Mouse (Mus musculus): ENCODE results near the gene Tmem47. TPM values are rescaled to one million over a fixed set of nuclear protein-coding genes. Genes with fewer than 3 reads are reported as not detected.

Gene Tmem47
- total and polyA plus RNA-seq, 3 experiments = not detected

GRCm38 (mm10) chrX:81080996-81081395, 10.5 kb downstream of the Tmem47 start:
- no peak overlapping the region for H3K9ac ChIP-seq (ENCODE audit: insufficient read depth, low read depth)
- H3K4me3 ChIP-seq (replicated peaks in 1 of 3; ENCODE audit: low read depth in 2 of 3, low read length in 2 of 3, poor library complexity in 1 of 3) = no peak overlapping the region
- DNase-seq (ENCODE audit: extremely low read depth) = no peak
- H3K36me3 ChIP-seq (replicated peaks in 1 of 2; ENCODE audit: control insufficient read depth in 1 of 2, insufficient read depth in 1 of 2, low read length in 1 of 2) = no peaks in the 10 kb centered on the region
- H3K4me1 ChIP-seq (ENCODE audit: control insufficient read depth in 1 of 2, insufficient read depth in 2 of 2) = no peaks in the 10 kb centered on the region
- in situ Hi-C loops (cut with MboI; ENCODE audit: low pct_ligation_motif_present, low pct_unique_long_range_greater_than_20kb, low sequenced_read_pairs) (no loop called here), dilution Hi-C loops (cut with MboI; ENCODE audit: extremely low pct_ligation_motif_present, extremely low pct_unique_long_range_greater_than_20kb, low sequenced_read_pairs) (no loop called here)
- TF ChIP-seq ELF1 (IDR thresholded peaks at IDR 0.05; ENCODE audit: low read depth, low read length) (no peak), CHD2 (IDR thresholded peaks at IDR 0.05; ENCODE audit: low read length) (no peak), ZKSCAN1 (IDR thresholded peaks at IDR 0.05; ENCODE audit: borderline replicate concordance, low read depth, low read length) (no peak), E2F4 (IDR thresholded peaks at IDR 0.05; ENCODE audit: insufficient replicate concordance, low read depth, low read length) (no peak), MXI1 (IDR thresholded peaks at IDR 0.05; ENCODE audit: low read depth, low read length) (no peak)
- H3K27ac ChIP-seq (ENCODE audit: insufficient read depth, low read depth) = no peak overlapping the region
- no peaks in the 10 kb centered on the region for H3K9me3 ChIP-seq (replicated peaks; ENCODE audit: low read length)
- no peaks in the 10 kb centered on the region for H3K27me3 ChIP-seq (replicated peaks)
- no peaks in the 10 kb centered on the region for H3K79me2 ChIP-seq (replicated peaks; ENCODE audit: control insufficient read depth, extremely low read depth, insufficient read depth, poor library complexity, severe bottlenecking)
- H3K4me2 ChIP-seq (ENCODE audit: insufficient read depth, low read depth, poor library complexity, severe bottlenecking) = no peak overlapping the region

- dilution Hi-C loops (cut with MboI; ENCODE audit: extremely low pct_ligation_motif_present, extremely low pct_unique_long_range_greater_than_20kb, low sequenced_read_pairs) (no loop called here), in situ Hi-C loops (cut with MboI; ENCODE audit: low pct_ligation_motif_present, low pct_unique_long_range_greater_than_20kb, low sequenced_read_pairs) (no loop called here)
- Histone ChIP-seq H3K4me2 (ENCODE audit: insufficient read depth, low read depth, poor library complexity, severe bottlenecking) (no peak overlapping the region), H3K79me2 (replicated peaks; ENCODE audit: control insufficient read depth, extremely low read depth, insufficient read depth, poor library complexity, severe bottlenecking) (no peaks in the 10 kb centered on the region), H3K36me3 (replicated peaks in 1 of 2; ENCODE audit: control insufficient read depth in 1 of 2, insufficient read depth in 1 of 2, low read length in 1 of 2) (no peaks in the 10 kb centered on the region), H3K9me3 (replicated peaks; ENCODE audit: low read length) (no peaks in the 10 kb centered on the region), H3K27ac (ENCODE audit: insufficient read depth, low read depth) (no peak overlapping the region), H3K27me3 (replicated peaks) (no peaks in the 10 kb centered on the region), H3K4me1 (ENCODE audit: control insufficient read depth in 1 of 2, insufficient read depth in 2 of 2) (no peaks in the 10 kb centered on the region), H3K4me3 (replicated peaks in 1 of 3; ENCODE audit: low read depth in 2 of 3, low read length in 2 of 3, poor library complexity in 1 of 3) (no peak overlapping the region), H3K9ac (ENCODE audit: insufficient read depth, low read depth) (no peak overlapping the region)
- DNase-seq (ENCODE audit: extremely low read depth) = no peak
- TF ChIP-seq JUN (IDR thresholded peaks at IDR 0.05; ENCODE audit: insufficient read depth, low read depth, low read length) (no peak), MAX (IDR thresholded peaks at IDR 0.05; ENCODE audit: low read length) (no peak), MAFK (IDR thresholded peaks at IDR 0.05; ENCODE audit: insufficient replicate concordance, low read length) (no peak), POLR2AphosphoS2 (IDR thresholded peaks at IDR 0.05; ENCODE audit: low read depth, low read length) (no peak), NELFE (IDR thresholded peaks at IDR 0.05; ENCODE audit: low read depth, low read length) (no peak), HCFC1 (IDR thresholded peaks at IDR 0.05; ENCODE audit: low read depth, low read length) (no peak), PAX5 (IDR thresholded peaks at IDR 0.05; ENCODE audit: low read length) (no peak), MEF2A (IDR thresholded peaks at IDR 0.05; ENCODE audit: borderline replicate concordance, low read depth, low read length) (no peak), CTCF (conservative IDR thresholded peaks at IDR 0.05 in 1 of 2, IDR thresholded peaks at IDR 0.05 in 1 of 2; ENCODE audit: low read depth in 2 of 2, low read length in 2 of 2) (no peak), ZC3H11A (IDR thresholded peaks at IDR 0.05; ENCODE audit: low read depth, low read length) (no peak), UBTF (IDR thresholded peaks at IDR 0.05; ENCODE audit: low read depth, low read length) (no peak)
Measured at GRCm38 (mm10) chrX:81085025-81085752, 14.7 kb downstream of the Tmem47 start.

Data from CH12.LX (cell line).